Mouse (Mus musculus): ENCODE results near the gene Hist1h1b.
"Not testable (repeated sequence)": the region's sequence is repeated elsewhere in the genome, so short reads cannot be mapped to it uniquely, and the experiment has no call there.

The Hist1h1b gene

GRCm38 (mm10) chr13:21782361-21783254, 2.2 kb upstream of the Hist1h1b start:
- peak; percentile 5 for DNase-seq (ENCODE audit: low read depth, low spot score)

- DNase-seq (ENCODE audit: low read depth, low spot score), result no peak
Observed at GRCm38 (mm10) chr13:21781639-21782038, 1.2 kb upstream of the Hist1h1b start.

- DNase-seq (ENCODE audit: low read depth, low spot score), result no peak
Observed at GRCm38 (mm10) chr13:21781021-21781555, 663 bp upstream of the Hist1h1b start.

GRCm38 (mm10) chr13:21778814-21779766, 1.3 kb downstream of the Hist1h1b start:
- DNase-seq (ENCODE audit: low read depth, low spot score), result peak; percentile 93

- DNase-seq (ENCODE audit: low read depth, low spot score), result no peak
Observed at GRCm38 (mm10) chr13:21755707-21756106, 24.7 kb downstream of the Hist1h1b start.

- DNase-seq (ENCODE audit: low read depth, low spot score), result peak; percentile 22
Observed at GRCm38 (mm10) chr13:21754294-21755001, 26.0 kb downstream of the Hist1h1b start.

- DNase-seq (ENCODE audit: low read depth, low spot score), result peak; percentile 98
Observed at GRCm38 (mm10) chr13:21753524-21754285, 26.7 kb downstream of the Hist1h1b start, which contains the start of the genes Hist1h2ak and Hist1h2bn. Gene Hist1h2ak (minus strand): TSS chr13:21753827. Gene Hist1h2bn (plus strand): TSS chr13:21754123.

- DNase-seq (ENCODE audit: low read depth, low spot score), result peak; percentile 6
Observed at GRCm38 (mm10) chr13:21753051-21753523, 27.3 kb downstream of the Hist1h1b start.

- DNase-seq (ENCODE audit: low read depth, low spot score), result no peak
Observed at GRCm38 (mm10) chr13:21752356-21752755, 28.1 kb downstream of the Hist1h1b start.

GRCm38 (mm10) chr13:21751827-21752226, 28.6 kb downstream of the Hist1h1b start:
- DNase-seq (ENCODE audit: low read depth, low spot score), result no peak

GRCm38 (mm10) chr13:21751417-21751816, 29.0 kb downstream of the Hist1h1b start:
- no peak for DNase-seq (ENCODE audit: low read depth, low spot score)

GRCm38 (mm10) chr13:21750159-21751017, 30.0 kb downstream of the Hist1h1b start, which contains the start of gene Hist1h4k:
Gene Hist1h4k (minus strand): TSS chr13:21750505.
- peak; percentile 77 for DNase-seq (ENCODE audit: low read depth, low spot score)

GRCm38 (mm10) chr13:21749387-21750158, 30.9 kb downstream of the Hist1h1b start:
- DNase-seq (ENCODE audit: low read depth, low spot score), result no peak

- no peak for DNase-seq (ENCODE audit: low read depth, low spot score)
Observed at GRCm38 (mm10) chr13:21745006-21745405, 35.4 kb downstream of the Hist1h1b start.

GRCm38 (mm10) chr13:21734906-21735767, 45.3 kb downstream of the Hist1h1b start, which contains the start of gene Hist1h4j:
Gene Hist1h4j (plus strand): TSS chr13:21735064.
- DNase-seq (ENCODE audit: low read depth, low spot score), result not testable (repeated sequence)

- no peak for DNase-seq (ENCODE audit: low read depth, low spot score)
Observed at GRCm38 (mm10) chr13:21734010-21734905, 46.2 kb downstream of the Hist1h1b start.
